Mouse (Mus musculus) kidney, adult 2 months (tissue): ENCODE data around the gene Otop2.

Experiments
- CTCF ChIP-seq: fragments of 200-500 bp; conservative IDR thresholded peaks from 2 replicates; pipeline ENCODE4 v1.5.1; 2011; ENCODE audit warnings: low read depth, mild to moderate bottlenecking, control low read depth, low read length, moderate library complexity, mixed read lengths; ENCODE audit not compliant: insufficient read depth, insufficient read length
- POLR2A ChIP-seq: fragments of 200-500 bp; IDR thresholded peaks from one replicate; pipeline ENCODE4 v1.6.1; 2011; ENCODE audit warnings: low read depth, low read length, control low read depth

- TF ChIP-seq CTCF (no peak), POLR2A (no peak)
Observed at GRCm38 (mm10) chr11:115317204-115317603, 10.2 kb downstream of the Otop2 start.
